Mouse (Mus musculus) spleen, adult 2 months (tissue): ENCODE data around the gene Cfd.

Experiments
- CTCF ChIP-seq: fragments of 200-500 bp; IDR thresholded peaks from 2 replicates; pipeline ENCODE4 v1.5.1; 2011; ENCODE audit warnings: mild to moderate bottlenecking, inconsistent platforms; ENCODE audit not compliant: insufficient read depth, insufficient read length, insufficient replicate concordance; ENCODE audit errors: extremely low read depth
- POLR2A ChIP-seq: fragments of 200-500 bp; IDR thresholded peaks from 2 replicates; pipeline ENCODE4 v1.6.1; 2011; ENCODE audit warnings: low read depth, low read length, inconsistent platforms

GRCm38 (mm10) chr10:79934794-79935569, 44.3 kb downstream of the Cfd start:
- no peak for TF ChIP-seq CTCF
- TF ChIP-seq POLR2A: no peak
